Mouse (Mus musculus) spleen, adult 2 months (tissue): ENCODE measurements at regions not wholly inside any gene's neighbourhood (a gene's known extent, or its start where the extent isn't known, plus 50 kb on each side); places are given as distances from the start of the nearest gene placed in this dataset.

Experiments used
- CTCF ChIP-seq: fragments of 200-500 bp; IDR thresholded peaks from 2 replicates; pipeline ENCODE4 v1.5.1; 2011; ENCODE audit warnings: mild to moderate bottlenecking, inconsistent platforms; ENCODE audit not compliant: insufficient read depth, insufficient read length, insufficient replicate concordance; ENCODE audit errors: extremely low read depth
- POLR2A ChIP-seq: fragments of 200-500 bp; IDR thresholded peaks from 2 replicates; pipeline ENCODE4 v1.6.1; 2011; ENCODE audit warnings: low read depth, low read length, inconsistent platforms

GRCm38 (mm10) chr15:27095231-27095630, 199.9 kb upstream of the Fbxl7 start:
- no peak for TF ChIP-seq CTCF
- TF ChIP-seq POLR2A, result no peak
